Mouse (Mus musculus): ENCODE measurements around the gene Mill1. TPM values are rescaled to one million over a fixed set of nuclear protein-coding genes. Genes with fewer than 3 reads are reported as not detected.
"Not testable (repeated sequence)": the region's sequence is repeated elsewhere in the genome, so short reads cannot be mapped to it uniquely, and the experiment has no call there.

Mill1 gene
- polyA plus RNA-seq (2012; rRNA removed) = 0.08 and 0.22 TPM in 2 replicates

DNA sequence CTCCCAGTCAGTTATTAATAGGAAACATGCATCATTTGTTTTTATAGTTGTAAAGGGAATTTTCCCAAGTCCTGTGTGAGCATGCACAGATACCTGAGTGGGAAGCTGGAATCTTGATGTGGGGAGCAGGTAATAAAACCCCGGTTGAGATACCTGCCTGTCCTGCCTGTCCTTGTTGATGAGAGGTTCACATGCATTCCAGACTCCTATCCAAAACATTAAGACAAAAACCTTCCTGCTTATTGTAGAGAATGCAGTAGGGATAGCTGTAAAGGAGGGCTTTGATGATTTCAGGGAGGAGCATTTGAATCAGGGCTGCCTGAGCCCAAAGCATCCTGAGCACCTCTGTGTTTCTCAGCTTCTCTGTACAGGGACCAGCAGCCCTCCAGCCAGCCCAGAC, at the start of gene Mill1:
Gene Mill1, plus strand, starts transcription at position 301 of the 400 bp plus-strand sequence.
- H3K4me1 ChIP-seq (ENCODE audit: control insufficient read depth, insufficient read depth, low read length) = no peaks in the 10 kb centered on the region
- no peaks in the 10 kb centered on the region for H3K36me3 ChIP-seq (ENCODE audit: control insufficient read depth, insufficient read depth, low read length)
- DNase-seq = no peak
- H3K27ac ChIP-seq (ENCODE audit: insufficient read depth, low read depth, low read length) = no peak within 1 kb of the TSS
- no peak within 1 kb of the TSS for H3K4me3 ChIP-seq (ENCODE audit: insufficient read depth, low read depth, low read length)
- no peak for TF ChIP-seq POLR2A (IDR thresholded peaks at IDR 0.05; ENCODE audit: low read depth, low read length)
- no peak for TF ChIP-seq CTCF (conservative IDR thresholded peaks at IDR 0.05; ENCODE audit: insufficient read depth, insufficient read length, low read depth, low read length)
- WGBS = 50% methylated on average over 1 of the region's 1 CpGs
- H3K27me3 ChIP-seq (replicated peaks; ENCODE audit: control insufficient read depth, insufficient read depth, low read length) = no peaks in the 10 kb centered on the region

DNA sequence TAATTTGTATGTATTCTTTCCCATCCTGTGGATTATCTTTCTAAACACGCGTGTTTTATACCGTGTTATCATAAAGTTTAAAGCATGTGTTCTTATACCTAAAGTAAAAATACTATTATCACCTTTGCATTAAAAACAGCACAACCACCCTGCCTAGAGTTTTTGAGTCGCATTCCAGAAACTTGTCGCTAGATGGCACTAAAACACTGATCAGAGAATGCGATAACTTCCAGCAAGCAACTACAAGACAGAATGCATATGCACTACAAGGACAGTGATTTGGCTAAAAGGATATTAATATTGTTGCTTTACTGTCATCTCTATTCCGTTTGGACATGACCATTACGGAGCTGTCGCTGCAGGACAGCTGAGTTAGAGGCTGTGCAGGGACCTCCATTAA, 34.2 kb upstream of the Mill1 start:
- no peaks in the 10 kb centered on the region for H3K36me3 ChIP-seq (ENCODE audit: control insufficient read depth, insufficient read depth, low read length)
- peak; percentile 34 for DNase-seq
- H3K27me3 ChIP-seq (replicated peaks; ENCODE audit: control insufficient read depth, insufficient read depth, low read length) = no peaks in the 10 kb centered on the region
- TF ChIP-seq CTCF (conservative IDR thresholded peaks at IDR 0.05; ENCODE audit: insufficient read depth, insufficient read length, low read depth, low read length) = peak; percentile 24; the same call in 1 of the 2 replicates
- TF ChIP-seq POLR2A (IDR thresholded peaks at IDR 0.05; ENCODE audit: low read depth, low read length) = no peak
- 13% methylated on average over 9 of the region's 9 CpGs for WGBS
- H3K4me1 ChIP-seq (ENCODE audit: control insufficient read depth, insufficient read depth, low read length) = no peaks in the 10 kb centered on the region
- H3K4me3 ChIP-seq (ENCODE audit: insufficient read depth, low read depth, low read length) = no peak overlapping the region
- H3K27ac ChIP-seq (ENCODE audit: insufficient read depth, low read depth, low read length) = no peak overlapping the region

DNA sequence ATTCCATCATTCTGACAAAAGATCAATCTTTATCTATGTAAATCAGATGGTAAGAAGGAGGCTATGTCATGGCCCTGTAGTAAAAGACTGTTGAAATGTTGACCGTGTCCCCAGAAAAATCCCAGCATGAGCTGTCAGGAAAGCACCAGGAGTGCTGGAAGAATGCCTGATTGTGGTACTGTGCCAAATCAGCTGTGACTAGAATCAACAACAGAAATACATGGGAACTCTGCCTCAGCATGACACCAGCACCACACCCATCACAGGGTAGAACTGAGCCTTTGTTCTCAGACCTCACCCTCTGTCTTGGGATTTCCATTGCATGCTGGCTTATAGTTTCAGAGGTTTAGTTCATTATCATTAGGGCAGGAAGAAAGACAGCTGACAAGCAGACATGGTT, 30.4 kb upstream of the Mill1 start:
- Histone ChIP-seq H3K4me1 (ENCODE audit: control insufficient read depth, insufficient read depth, low read length) (no peaks in the 10 kb centered on the region), H3K36me3 (ENCODE audit: control insufficient read depth, insufficient read depth, low read length) (no peaks in the 10 kb centered on the region), H3K27me3 (replicated peaks; ENCODE audit: control insufficient read depth, insufficient read depth, low read length) (no peaks in the 10 kb centered on the region), H3K27ac (ENCODE audit: insufficient read depth, low read depth, low read length) (no peak overlapping the region), H3K4me3 (ENCODE audit: insufficient read depth, low read depth, low read length) (no peak overlapping the region)
- no peak for DNase-seq
- 70% methylated on average over 1 of the region's 1 CpGs for WGBS
- TF ChIP-seq POLR2A (IDR thresholded peaks at IDR 0.05; ENCODE audit: low read depth, low read length) (no peak), CTCF (conservative IDR thresholded peaks at IDR 0.05; ENCODE audit: insufficient read depth, insufficient read length, low read depth, low read length) (no peak)

DNA sequence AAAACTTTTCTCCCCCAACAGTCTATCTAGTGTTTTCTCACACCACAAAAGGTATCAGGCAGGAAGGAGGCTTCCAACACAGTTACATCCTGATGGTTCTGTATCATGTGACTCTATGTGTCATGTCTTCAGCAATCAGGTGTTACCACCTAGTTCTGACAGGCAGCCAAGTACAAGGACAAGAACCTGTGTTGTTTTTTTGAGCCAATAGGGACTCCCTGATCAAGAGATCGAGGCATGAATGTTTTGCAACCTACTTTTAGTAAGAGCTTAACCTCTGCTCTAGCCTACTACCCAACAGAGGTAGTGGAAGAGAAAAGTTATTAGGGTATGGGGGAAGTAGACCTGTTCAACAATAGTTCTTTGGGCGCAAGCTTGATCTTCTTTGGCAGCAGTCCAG, 6.6 kb upstream of the Mill1 start:
- Histone ChIP-seq H3K27me3 (replicated peaks; ENCODE audit: control insufficient read depth, insufficient read depth, low read length) (no peaks in the 10 kb centered on the region), H3K4me1 (ENCODE audit: control insufficient read depth, insufficient read depth, low read length) (no peaks in the 10 kb centered on the region), H3K36me3 (ENCODE audit: control insufficient read depth, insufficient read depth, low read length) (no peaks in the 10 kb centered on the region), H3K4me3 (ENCODE audit: insufficient read depth, low read depth, low read length) (no peak overlapping the region), H3K27ac (ENCODE audit: insufficient read depth, low read depth, low read length) (no peak overlapping the region)
- TF ChIP-seq CTCF (conservative IDR thresholded peaks at IDR 0.05; ENCODE audit: insufficient read depth, insufficient read length, low read depth, low read length) = no peak
- no peak for TF ChIP-seq POLR2A (IDR thresholded peaks at IDR 0.05; ENCODE audit: low read depth, low read length)
- DNase-seq = no peak
- WGBS = 59% methylated on average over 2 of the region's 2 CpGs

DNA sequence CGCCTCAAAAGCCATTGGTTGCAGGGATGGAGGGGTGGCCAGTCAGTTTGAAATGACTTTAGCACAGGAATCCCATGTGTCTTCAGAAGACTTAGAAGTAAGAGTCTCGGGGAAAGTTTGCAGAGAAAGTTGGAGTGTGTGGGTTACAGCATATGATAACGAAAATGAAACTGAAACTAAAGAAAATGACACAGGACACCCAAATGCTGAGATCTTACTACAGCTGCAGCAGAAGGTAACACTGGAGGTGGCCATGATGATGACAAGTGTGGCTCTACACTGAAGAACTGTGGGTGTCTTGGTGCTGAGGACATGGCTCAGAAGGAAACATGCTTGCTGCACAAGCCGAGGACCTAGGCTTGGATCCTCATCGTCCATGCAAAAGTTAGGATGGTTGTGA, 3.9 kb upstream of the Mill1 start:
- WGBS = 71% methylated on average over 5 of the region's 5 CpGs
- H3K36me3 ChIP-seq (ENCODE audit: control insufficient read depth, insufficient read depth, low read length) = no peaks in the 10 kb centered on the region
- no peak for DNase-seq
- no peaks in the 10 kb centered on the region for H3K4me1 ChIP-seq (ENCODE audit: control insufficient read depth, insufficient read depth, low read length)
- no peaks in the 10 kb centered on the region for H3K27me3 ChIP-seq (replicated peaks; ENCODE audit: control insufficient read depth, insufficient read depth, low read length)
- H3K27ac ChIP-seq (ENCODE audit: insufficient read depth, low read depth, low read length) = no peak overlapping the region
- H3K4me3 ChIP-seq (ENCODE audit: insufficient read depth, low read depth, low read length) = no peak overlapping the region
- TF ChIP-seq CTCF (conservative IDR thresholded peaks at IDR 0.05; ENCODE audit: insufficient read depth, insufficient read length, low read depth, low read length) (no peak), POLR2A (IDR thresholded peaks at IDR 0.05; ENCODE audit: low read depth, low read length) (no peak)

DNA sequence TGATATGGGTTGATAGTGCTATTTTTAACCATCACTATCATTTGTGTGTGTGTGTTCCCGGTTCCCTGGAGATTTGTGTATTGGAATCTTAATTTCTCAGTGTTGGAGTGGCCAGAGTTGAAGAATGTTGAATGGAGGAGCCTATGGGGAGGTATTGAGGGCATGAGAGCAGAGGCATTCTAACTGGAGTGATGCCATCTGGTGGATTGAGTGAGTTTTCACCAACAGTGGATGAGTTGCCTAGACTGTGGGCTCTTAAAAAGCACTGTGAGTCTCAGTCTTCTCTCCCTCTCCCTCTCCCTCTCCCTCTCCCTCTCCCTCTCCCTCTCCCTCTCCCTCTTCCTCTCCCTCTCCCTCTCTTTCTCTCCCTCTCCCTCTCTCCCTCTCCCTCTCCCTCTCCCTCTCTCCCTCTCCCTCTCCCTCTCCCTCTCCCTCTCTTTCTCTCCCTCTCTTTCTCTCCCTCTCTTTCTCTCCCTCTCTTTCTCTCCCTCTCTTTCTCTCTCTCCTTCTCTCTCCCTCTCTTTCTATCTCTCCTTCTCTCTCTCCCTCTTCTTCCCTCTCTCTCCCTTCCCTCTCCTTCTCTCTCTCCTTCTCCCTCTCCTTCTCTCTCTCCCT, 1.1 kb upstream of the Mill1 start:
- not testable (repeated sequence) for DNase-seq; H3K4me3 ChIP-seq (ENCODE audit: insufficient read depth, low read depth, low read length); H3K27me3 ChIP-seq (replicated peaks; ENCODE audit: control insufficient read depth, insufficient read depth, low read length); H3K27ac ChIP-seq (ENCODE audit: insufficient read depth, low read depth, low read length); H3K36me3 ChIP-seq (ENCODE audit: control insufficient read depth, insufficient read depth, low read length); H3K4me1 ChIP-seq (ENCODE audit: control insufficient read depth, insufficient read depth, low read length)
- WGBS = 35% methylated on average over 1 of the region's 1 CpGs

DNA sequence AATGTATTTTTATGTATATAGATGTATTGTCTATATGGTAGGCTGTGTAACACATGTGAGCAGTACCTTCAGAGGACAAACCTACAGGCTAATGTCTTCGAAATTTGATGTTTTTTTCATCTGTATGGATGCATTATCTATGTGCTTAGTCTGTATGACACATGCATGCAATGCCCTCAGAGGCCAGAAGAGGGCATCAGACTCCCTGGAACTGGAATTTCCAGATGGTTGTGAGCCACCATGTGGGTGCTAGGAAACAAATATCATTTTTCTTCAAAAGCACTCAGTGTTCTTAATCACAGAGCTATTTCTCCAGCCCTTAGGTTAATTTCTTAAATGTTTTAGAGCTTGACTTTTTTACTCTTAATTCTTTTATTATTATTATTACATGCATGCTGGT, 15.1 kb downstream of the Mill1 start:
- Histone ChIP-seq H3K4me1 (ENCODE audit: control insufficient read depth, insufficient read depth, low read length) (no peaks in the 10 kb centered on the region), H3K4me3 (ENCODE audit: insufficient read depth, low read depth, low read length) (no peak overlapping the region), H3K27ac (ENCODE audit: insufficient read depth, low read depth, low read length) (no peak overlapping the region), H3K36me3 (ENCODE audit: control insufficient read depth, insufficient read depth, low read length) (no peaks in the 10 kb centered on the region), H3K27me3 (replicated peaks; ENCODE audit: control insufficient read depth, insufficient read depth, low read length) (no peaks in the 10 kb centered on the region)
- no peak for DNase-seq
- WGBS = 42% methylated on average over 1 of the region's 1 CpGs
- no peak for TF ChIP-seq POLR2A (IDR thresholded peaks at IDR 0.05; ENCODE audit: low read depth, low read length)

DNA sequence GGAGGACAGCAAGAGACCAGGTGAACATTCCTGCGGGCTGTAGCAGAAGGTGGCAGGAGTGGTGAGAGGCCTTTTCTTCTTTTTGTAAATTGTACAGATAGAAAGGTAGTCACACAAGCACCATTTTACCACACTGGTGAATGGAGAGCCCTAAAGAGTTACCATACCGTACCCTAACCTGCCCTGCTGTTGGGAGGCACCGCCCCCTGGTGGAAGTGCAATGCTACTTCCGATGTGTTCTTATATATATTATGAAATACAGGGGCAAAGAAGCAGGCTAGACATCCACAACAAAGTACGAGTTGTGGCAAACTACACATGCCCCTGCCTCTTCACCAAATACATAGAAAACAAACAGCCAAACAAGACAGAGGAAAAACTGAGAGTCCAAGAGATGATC, 19.9 kb downstream of the Mill1 start:
- no peak for DNase-seq
- Histone ChIP-seq H3K4me3 (ENCODE audit: insufficient read depth, low read depth, low read length) (no peak overlapping the region), H3K4me1 (ENCODE audit: control insufficient read depth, insufficient read depth, low read length) (no peaks in the 10 kb centered on the region), H3K27ac (ENCODE audit: insufficient read depth, low read depth, low read length) (no peak overlapping the region), H3K27me3 (replicated peaks; ENCODE audit: control insufficient read depth, insufficient read depth, low read length) (no peaks in the 10 kb centered on the region), H3K36me3 (ENCODE audit: control insufficient read depth, insufficient read depth, low read length) (no peaks in the 10 kb centered on the region)
- 61% methylated on average over 5 of the region's 5 CpGs for WGBS
- no peak for TF ChIP-seq POLR2A (IDR thresholded peaks at IDR 0.05; ENCODE audit: low read depth, low read length)
- peak; percentile 36; the same call in 1 of the 2 replicates for TF ChIP-seq CTCF (conservative IDR thresholded peaks at IDR 0.05; ENCODE audit: insufficient read depth, insufficient read length, low read depth, low read length)

Other genes with a start within 250 kb of the Mill1 start
- not detected in 2 replicates for gene Ceacam13, start 235.5 kb upstream of the Mill1 start, polyA plus RNA-seq (2012; rRNA removed)
- gene Ceacam12, start 179.4 kb upstream of the Mill1 start, polyA plus RNA-seq (2012; rRNA removed) = not detected in 2 replicates
- gene Igfl3, start 68.9 kb upstream of the Mill1 start, polyA plus RNA-seq (2012; rRNA removed) = not detected in 2 replicates
- gene Psg18, start 109.7 kb downstream of the Mill1 start, polyA plus RNA-seq (2012; rRNA removed) = not detected in 2 replicates
- gene Psg28, start 186.7 kb downstream of the Mill1 start, polyA plus RNA-seq (2012; rRNA removed) = not detected in 2 replicates
- not detected in 2 replicates for gene Psg26, start 238.8 kb downstream of the Mill1 start, polyA plus RNA-seq (2012; rRNA removed)

Measured in kidney, adult 2 months (tissue).